Mouse (Mus musculus) hindlimb bud, embryonic 11.5 days (tissue): ENCODE measurements at regions not wholly inside any gene's neighbourhood (a gene's known extent, or its start where the extent isn't known, plus 50 kb on each side); places are given as distances from the start of the nearest gene placed in this dataset.

Source experiments
- DNase-seq: peaks from one replicate; pipeline ENCODE4 v3.0.0-alpha.2; 2012; ENCODE audit warnings: low read depth, low spot score; ENCODE audit errors: extremely low spot score

GRCm38 (mm10) chrX:99218213-99218612 is 82.3 kb downstream of the Efnb1 start:
- no peak for DNase-seq

GRCm38 (mm10) chrX:99216633-99217459 is 80.9 kb downstream of the Efnb1 start:
- no peak for DNase-seq

GRCm38 (mm10) chrX:99215931-99216330 is 80.0 kb downstream of the Efnb1 start:
- DNase-seq = no peak

GRCm38 (mm10) chrX:99215111-99215510 is 79.2 kb downstream of the Efnb1 start:
- no peak for DNase-seq

GRCm38 (mm10) chrX:99213565-99214153 is 77.7 kb downstream of the Efnb1 start:
- no peak for DNase-seq

- no peak for DNase-seq
Measured at GRCm38 (mm10) chrX:99204077-99204476, 68.1 kb downstream of the Efnb1 start.

- DNase-seq = no peak
Measured at GRCm38 (mm10) chrX:99201081-99201480, 65.2 kb downstream of the Efnb1 start.

- no peak for DNase-seq
Measured at GRCm38 (mm10) chrX:99199669-99200068, 63.7 kb downstream of the Efnb1 start.

- DNase-seq = no peak
Measured at GRCm38 (mm10) chrX:99198961-99199631, 63.2 kb downstream of the Efnb1 start.
